Mouse (Mus musculus): ENCODE measurements at regions not wholly inside any gene's neighbourhood (a gene's known extent, or its start where the extent isn't known, plus 50 kb on each side); places are given as distances from the start of the nearest gene placed in this dataset.

- WGBS: 38% methylated on average over 4 of the region's 4 CpGs
- ATAC-seq (ENCODE audit: insufficient read depth, low FRiP score, low read depth): no peak
- H3K9me3 ChIP-seq: no peaks in the 10 kb centered on the region
These were observed 108.6 kb downstream of the Foxb1 start for GRCm38 (mm10) chr9:69652106-69652505.

GRCm38 (mm10) chr9:69651608-69652007, 109.1 kb downstream of the Foxb1 start:
- H3K4me1 ChIP-seq: no peaks in the 10 kb centered on the region
- no peaks in the 10 kb centered on the region for H3K36me3 ChIP-seq
- no peak for ATAC-seq (ENCODE audit: insufficient read depth, low FRiP score, low read depth)
- no peaks in the 10 kb centered on the region for H3K9me3 ChIP-seq
- no peak overlapping the region for H3K4me3 ChIP-seq (replicated peaks)
- H3K27ac ChIP-seq: no peak overlapping the region
- no peak overlapping the region for H3K9ac ChIP-seq
- no peak overlapping the region for H3K4me2 ChIP-seq
- 70% methylated on average over 8 of the region's 8 CpGs for WGBS
- H3K27me3 ChIP-seq (replicated peaks): no peaks in the 10 kb centered on the region

More at GRCm38 (mm10) chr9:69652106-69652505, 108.6 kb downstream of the Foxb1 start:
- Histone ChIP-seq H3K4me3 (replicated peaks) (no peak overlapping the region), H3K36me3 (no peaks in the 10 kb centered on the region), H3K27ac (no peak overlapping the region), H3K4me1 (no peaks in the 10 kb centered on the region), H3K27me3 (replicated peaks) (no peaks in the 10 kb centered on the region), H3K9ac (no peak overlapping the region), H3K4me2 (no peak overlapping the region)

GRCm38 (mm10) chr9:69642591-69642990, 118.1 kb downstream of the Foxb1 start:
- Histone ChIP-seq H3K36me3 (no peaks in the 10 kb centered on the region), H3K27ac (no peak overlapping the region), H3K9ac (no peak overlapping the region), H3K9me3 (no peaks in the 10 kb centered on the region), H3K4me2 (no peak overlapping the region), H3K4me3 (replicated peaks) (no peak overlapping the region), H3K4me1 (no peaks in the 10 kb centered on the region), H3K27me3 (replicated peaks) (no peaks in the 10 kb centered on the region)
- no peak for ATAC-seq (ENCODE audit: insufficient read depth, low FRiP score, low read depth)
- WGBS: 77% methylated on average over 5 of the region's 5 CpGs

- H3K36me3 ChIP-seq: no peaks in the 10 kb centered on the region
- H3K4me3 ChIP-seq (replicated peaks): no peak overlapping the region
- no peaks in the 10 kb centered on the region for H3K4me1 ChIP-seq
- no peaks in the 10 kb centered on the region for H3K9me3 ChIP-seq
- ATAC-seq (ENCODE audit: insufficient read depth, low FRiP score, low read depth): no peak
- 18% methylated on average over 7 of the region's 7 CpGs for WGBS
- no peak overlapping the region for H3K9ac ChIP-seq
- no peak overlapping the region for H3K27ac ChIP-seq
- no peaks in the 10 kb centered on the region for H3K27me3 ChIP-seq (replicated peaks)
- no peak overlapping the region for H3K4me2 ChIP-seq
These were observed 137.4 kb downstream of the Foxb1 start for GRCm38 (mm10) chr9:69623312-69623711.

- no peak overlapping the region for H3K27ac ChIP-seq
- H3K9me3 ChIP-seq: no peaks in the 10 kb centered on the region
- H3K9ac ChIP-seq: no peak overlapping the region
- WGBS: 63% methylated on average over 3 of the region's 3 CpGs
- no peak overlapping the region for H3K4me3 ChIP-seq (replicated peaks)
- H3K27me3 ChIP-seq (replicated peaks): no peaks in the 10 kb centered on the region
- ATAC-seq (ENCODE audit: insufficient read depth, low FRiP score, low read depth): no peak
- H3K4me1 ChIP-seq: no peaks in the 10 kb centered on the region
- no peaks in the 10 kb centered on the region for H3K36me3 ChIP-seq
- no peak overlapping the region for H3K4me2 ChIP-seq
These were observed 139.7 kb downstream of the Foxb1 start for GRCm38 (mm10) chr9:69621006-69621405.

GRCm38 (mm10) chr9:69617328-69617727, 143.4 kb downstream of the Foxb1 start:
- no peaks in the 10 kb centered on the region for H3K9me3 ChIP-seq
- H3K27ac ChIP-seq: no peak overlapping the region
- H3K27me3 ChIP-seq (replicated peaks): no peaks in the 10 kb centered on the region
- WGBS: 83% methylated on average over 2 of the region's 2 CpGs
- no peak overlapping the region for H3K9ac ChIP-seq
- H3K36me3 ChIP-seq: no peaks in the 10 kb centered on the region
- H3K4me1 ChIP-seq: no peaks in the 10 kb centered on the region
- no peak overlapping the region for H3K4me3 ChIP-seq (replicated peaks)
- ATAC-seq (ENCODE audit: insufficient read depth, low FRiP score, low read depth): no peak
- H3K4me2 ChIP-seq: no peak overlapping the region

GRCm38 (mm10) chr9:69597472-69597871, 144.1 kb downstream of the Anxa2 start:
- Histone ChIP-seq H3K36me3 (no peaks in the 10 kb centered on the region), H3K4me3 (replicated peaks) (no peak overlapping the region), H3K4me1 (no peaks in the 10 kb centered on the region), H3K9ac (no peak overlapping the region), H3K27ac (no peak overlapping the region), H3K27me3 (replicated peaks) (no peaks in the 10 kb centered on the region), H3K9me3 (no peaks in the 10 kb centered on the region), H3K4me2 (no peak overlapping the region)
- no peak for ATAC-seq (ENCODE audit: insufficient read depth, low FRiP score, low read depth)
- 54% methylated on average over 8 of the region's 8 CpGs for WGBS

- Histone ChIP-seq H3K4me1 (no peaks in the 10 kb centered on the region), H3K27me3 (replicated peaks) (no peaks in the 10 kb centered on the region), H3K4me2 (no peak overlapping the region), H3K9me3 (no peaks in the 10 kb centered on the region), H3K27ac (no peak overlapping the region), H3K9ac (no peak overlapping the region), H3K36me3 (no peaks in the 10 kb centered on the region), H3K4me3 (replicated peaks) (no peak overlapping the region)
- no peak for ATAC-seq (ENCODE audit: insufficient read depth, low FRiP score, low read depth)
- 74% methylated on average over 15 of the region's 15 CpGs for WGBS
These were observed 139.1 kb downstream of the Anxa2 start for GRCm38 (mm10) chr9:69592329-69593062.

- H3K9ac ChIP-seq: no peak overlapping the region
- H3K36me3 ChIP-seq: no peaks in the 10 kb centered on the region
- no peaks in the 10 kb centered on the region for H3K9me3 ChIP-seq
- ATAC-seq (ENCODE audit: insufficient read depth, low FRiP score, low read depth): no peak
- no peak overlapping the region for H3K4me2 ChIP-seq
- H3K27me3 ChIP-seq (replicated peaks): no peaks in the 10 kb centered on the region
- H3K4me1 ChIP-seq: no peaks in the 10 kb centered on the region
- WGBS: 76% methylated on average over 4 of the region's 4 CpGs
- H3K27ac ChIP-seq: no peak overlapping the region
- no peak overlapping the region for H3K4me3 ChIP-seq (replicated peaks)
These were observed 135.4 kb downstream of the Anxa2 start for GRCm38 (mm10) chr9:69588846-69589245.

GRCm38 (mm10) chr9:69587096-69587495, 133.7 kb downstream of the Anxa2 start:
- WGBS: 67% methylated on average over 3 of the region's 3 CpGs
- ATAC-seq (ENCODE audit: insufficient read depth, low FRiP score, low read depth): no peak

GRCm38 (mm10) chr9:69581236-69581635, 127.8 kb downstream of the Anxa2 start:
- ATAC-seq (ENCODE audit: insufficient read depth, low FRiP score, low read depth): no peak
- Histone ChIP-seq H3K27me3 (replicated peaks) (no peaks in the 10 kb centered on the region), H3K9me3 (no peaks in the 10 kb centered on the region), H3K4me1 (no peaks in the 10 kb centered on the region), H3K4me3 (replicated peaks) (no peak overlapping the region), H3K27ac (no peak overlapping the region), H3K9ac (no peak overlapping the region), H3K36me3 (no peaks in the 10 kb centered on the region), H3K4me2 (no peak overlapping the region)

More at GRCm38 (mm10) chr9:69587096-69587495, 133.7 kb downstream of the Anxa2 start:
- Histone ChIP-seq H3K9me3 (no peaks in the 10 kb centered on the region), H3K36me3 (no peaks in the 10 kb centered on the region), H3K9ac (no peak overlapping the region), H3K27me3 (replicated peaks) (no peaks in the 10 kb centered on the region), H3K4me3 (replicated peaks) (no peak overlapping the region), H3K4me2 (no peak overlapping the region), H3K4me1 (no peaks in the 10 kb centered on the region), H3K27ac (no peak overlapping the region)

- no peaks in the 10 kb centered on the region for H3K27me3 ChIP-seq (replicated peaks)
These were observed 124.4 kb downstream of the Anxa2 start for GRCm38 (mm10) chr9:69577661-69578405.

More at GRCm38 (mm10) chr9:69577661-69578405, 124.4 kb downstream of the Anxa2 start:
- Histone ChIP-seq H3K36me3 (no peaks in the 10 kb centered on the region), H3K9ac (no peak overlapping the region), H3K4me1 (no peaks in the 10 kb centered on the region), H3K27ac (no peak overlapping the region), H3K9me3 (no peaks in the 10 kb centered on the region), H3K4me2 (no peak overlapping the region), H3K4me3 (replicated peaks) (no peak overlapping the region)
- WGBS: 89% methylated on average over 10 of the region's 10 CpGs
- no peak for ATAC-seq (ENCODE audit: insufficient read depth, low FRiP score, low read depth)
